Mouse (Mus musculus) myocyte (in vitro differentiated cells): Measurements from ENCODE around the gene Fam228a. TPM values are rescaled to one million over a fixed set of nuclear protein-coding genes. Genes with fewer than 3 reads are reported as not detected.

ENCODE experiments used
- H3K27me3 ChIP-seq: one replicate; pipeline ENCODE4 v1.6.1; 2011; ENCODE audit not compliant: control insufficient read depth, insufficient read depth, insufficient read length
- H3K36me3 ChIP-seq: one replicate; pipeline ENCODE4 v1.6.1; 2011; ENCODE audit not compliant: control insufficient read depth, insufficient read depth
- H3K4me2 ChIP-seq: one replicate; pipeline ENCODE4 v1.6.1; 2011; ENCODE audit warnings: low read depth, control low read depth
- H3K4me3 ChIP-seq: one replicate; pipeline ENCODE4 v1.5.1; 2011; ENCODE audit warnings: mild to moderate bottlenecking, control low read depth, moderate library complexity
- H3K79me2 ChIP-seq: one replicate; pipeline ENCODE4 v1.6.1; 2011; ENCODE audit not compliant: control insufficient read depth, insufficient read depth
- H3ac ChIP-seq: one replicate; pipeline ENCODE4 v1.6.1; 2011; ENCODE audit not compliant: control insufficient read depth, insufficient read length
- CEBPB ChIP-seq: IDR thresholded peaks from 2 replicates; pipeline ENCODE4 v1.6.1; 2011; ENCODE audit warnings: mild to moderate bottlenecking, moderate library complexity; ENCODE audit not compliant: poor library complexity, insufficient read depth, severe bottlenecking
- E2F4 ChIP-seq: IDR thresholded peaks from one replicate; pipeline ENCODE4 v1.6.1; 2011; ENCODE audit warnings: mild to moderate bottlenecking, control low read depth, moderate library complexity; ENCODE audit not compliant: insufficient read depth
- MAX ChIP-seq: IDR thresholded peaks from one replicate; pipeline ENCODE4 v1.6.1; 2011; ENCODE audit warnings: low read depth, mild to moderate bottlenecking, control low read depth
- MYOD1 ChIP-seq, 3 experiments: IDR thresholded peaks; one replicate each; pipeline ENCODE4 v1.6.1; 2011; ENCODE audit warnings: control low read depth in 2 of 3, low read depth in 2 of 3, mild to moderate bottlenecking in 2 of 3, moderate library complexity in 1 of 3; ENCODE audit not compliant: insufficient read length in 2 of 3, control insufficient read depth in 1 of 3
- MYOG ChIP-seq, 3 experiments: IDR thresholded peaks; one replicate each; pipeline ENCODE4 v1.6.1; 2011; ENCODE audit warnings: control low read depth in 2 of 3, low read depth in 2 of 3, mild to moderate bottlenecking in 2 of 3; ENCODE audit not compliant: insufficient read length in 2 of 3, control insufficient read depth in 1 of 3, insufficient read depth in 1 of 3
- POLR2A ChIP-seq: IDR thresholded peaks from one replicate; pipeline ENCODE4 v1.6.1; 2011; ENCODE audit warnings: low read depth, mild to moderate bottlenecking, control low read depth, moderate library complexity; ENCODE audit not compliant: insufficient read length
- POLR2AphosphoS2 ChIP-seq: IDR thresholded peaks from one replicate; pipeline ENCODE4 v1.6.1; 2011; ENCODE audit warnings: low read depth, control low read depth; ENCODE audit not compliant: insufficient read length
- REST ChIP-seq: IDR thresholded peaks from one replicate; pipeline ENCODE4 v1.6.1; 2011; ENCODE audit warnings: mild to moderate bottlenecking, control low read depth, moderate library complexity; ENCODE audit not compliant: insufficient read depth, insufficient read length
- SRF ChIP-seq: IDR thresholded peaks from one replicate; pipeline ENCODE4 v1.6.1; 2011; ENCODE audit warnings: low read depth; ENCODE audit not compliant: control insufficient read depth, insufficient read length
- TCF12 ChIP-seq: IDR thresholded peaks from one replicate; pipeline ENCODE4 v1.6.1; 2011; ENCODE audit warnings: mild to moderate bottlenecking, control low read depth; ENCODE audit not compliant: poor library complexity, insufficient read depth, severe bottlenecking
- TCF3 ChIP-seq: IDR thresholded peaks from one replicate; pipeline ENCODE4 v1.6.1; 2011; ENCODE audit warnings: low read depth, control low read depth; ENCODE audit not compliant: insufficient read length
- USF1 ChIP-seq: IDR thresholded peaks from one replicate; pipeline ENCODE4 v1.6.1; 2011; ENCODE audit warnings: low read depth, mild to moderate bottlenecking, control low read depth, moderate library complexity
- polyA plus RNA-seq: library from polyadenylated mRNA; unstranded; fragments of >200 nt; fragmentation: generic; extraction: Trizol; gene quantifications from one replicate; pipeline ENCODE4 v1.2.1, GENCODE M21; 2012; ENCODE audit warnings: missing spikeins

Fam228a gene
- polyA plus RNA-seq, 1 experiment, result not detected

DNA sequence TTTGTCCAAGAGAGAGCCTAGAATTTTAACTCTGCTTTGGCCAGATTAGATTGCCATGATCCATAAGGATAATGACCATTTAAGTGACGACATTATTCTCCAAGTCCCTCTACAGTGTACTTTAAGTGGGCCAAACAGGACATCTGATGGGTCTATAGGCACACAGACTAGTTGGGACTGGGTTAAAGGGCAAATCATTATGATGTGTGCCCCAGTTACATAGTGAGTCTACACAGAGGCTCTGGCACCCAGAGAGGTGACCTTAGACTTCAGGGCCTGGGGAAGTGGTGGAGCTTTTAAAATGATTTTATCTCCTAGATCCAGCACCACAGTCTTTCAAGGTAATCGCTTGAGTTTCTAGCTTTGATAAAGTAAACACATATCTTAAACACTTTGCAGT lies 42.0 kb upstream of the Fam228a start:
- no peaks in the 10 kb centered on the region for H3K36me3 ChIP-seq

DNA sequence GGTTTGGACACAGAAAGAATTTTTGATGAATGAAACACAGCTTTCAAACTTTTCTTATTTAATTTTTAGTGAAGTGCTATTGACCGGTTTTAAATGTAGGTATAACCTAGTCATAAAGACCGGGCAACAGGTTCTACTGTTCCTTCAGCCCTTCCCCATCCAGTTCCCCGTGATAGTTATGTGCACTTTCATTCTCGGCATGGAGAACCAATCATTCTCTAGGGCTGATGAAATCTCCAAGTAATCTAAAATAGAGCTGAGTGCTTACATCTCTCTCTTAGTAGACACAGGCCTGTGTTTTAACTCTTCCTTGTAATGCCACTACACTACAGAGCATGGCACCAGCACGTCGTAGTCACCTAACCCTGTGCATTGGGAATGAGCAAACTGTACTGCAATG lies 39.5 kb upstream of the Fam228a start:
- Histone ChIP-seq H3K4me2 (peak overlapping the region; percentile 12), H3K27me3 (no peaks in the 10 kb centered on the region), H3K79me2 (no peaks in the 10 kb centered on the region), H3K36me3 (no peaks in the 10 kb centered on the region), H3ac (no peak overlapping the region), H3K4me3 (no peak overlapping the region)
- peak; percentile 70; the same call in 1 of the 2 replicates for TF ChIP-seq CEBPB
- no peak for TF ChIP-seq POLR2A

More for the DNA sequence above, 42.0 kb upstream of the Fam228a start:
- TF ChIP-seq POLR2AphosphoS2 (no peak), TCF12 (no peak), MYOD1 (IDR thresholded peaks at IDR 0.05; ENCODE audit: control insufficient read depth in 1 of 3, insufficient read length in 2 of 3, low read depth in 2 of 3) (no peak), TCF3 (no peak), MYOG (IDR thresholded peaks at IDR 0.05; ENCODE audit: control insufficient read depth in 1 of 3, insufficient read depth in 1 of 3, insufficient read length in 2 of 3, low read depth in 2 of 3) (no peak), CEBPB (no peak), MAX (no peak), REST (no peak), SRF (no peak), POLR2A (no peak), E2F4 (no peak), USF1 (no peak)
- no peak overlapping the region for H3ac ChIP-seq
- H3K4me2 ChIP-seq, result no peak overlapping the region
- H3K79me2 ChIP-seq, result no peaks in the 10 kb centered on the region
- no peaks in the 10 kb centered on the region for H3K27me3 ChIP-seq
- no peak overlapping the region for H3K4me3 ChIP-seq

DNA sequence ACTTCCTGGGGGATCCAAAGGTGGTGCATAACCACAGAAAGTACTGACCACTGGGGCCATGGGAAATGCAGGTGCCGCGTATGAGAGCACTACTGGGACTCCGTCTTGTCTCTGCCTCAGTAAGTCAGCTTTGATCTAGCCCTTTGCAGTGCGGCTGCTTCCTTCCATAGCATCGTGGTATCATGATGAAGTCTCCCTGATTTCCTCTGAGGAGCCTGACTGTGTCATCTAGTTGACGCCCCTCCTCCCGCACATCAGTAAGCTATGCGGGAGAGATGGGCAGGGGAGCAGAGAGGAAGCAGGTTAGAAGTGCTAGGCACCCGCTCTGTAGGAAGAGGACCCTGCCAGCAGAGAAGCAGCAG lies 37.3 kb upstream of the Fam228a start:
- Histone ChIP-seq H3ac (no peak overlapping the region), H3K27me3 (no peaks in the 10 kb centered on the region), H3K4me3 (no peak overlapping the region), H3K36me3 (no peaks in the 10 kb centered on the region), H3K4me2 (no peak overlapping the region), H3K79me2 (no peaks in the 10 kb centered on the region)
- TF ChIP-seq TCF12 (no peak), E2F4 (no peak), MYOD1 (IDR thresholded peaks at IDR 0.05; ENCODE audit: control insufficient read depth in 1 of 3, insufficient read length in 2 of 3, low read depth in 2 of 3) (no peak), POLR2AphosphoS2 (no peak), MAX (no peak), MYOG (IDR thresholded peaks at IDR 0.05; ENCODE audit: control insufficient read depth in 1 of 3, insufficient read depth in 1 of 3, insufficient read length in 2 of 3, low read depth in 2 of 3) (no peak), POLR2A (no peak), REST (no peak), SRF (no peak)

DNA sequence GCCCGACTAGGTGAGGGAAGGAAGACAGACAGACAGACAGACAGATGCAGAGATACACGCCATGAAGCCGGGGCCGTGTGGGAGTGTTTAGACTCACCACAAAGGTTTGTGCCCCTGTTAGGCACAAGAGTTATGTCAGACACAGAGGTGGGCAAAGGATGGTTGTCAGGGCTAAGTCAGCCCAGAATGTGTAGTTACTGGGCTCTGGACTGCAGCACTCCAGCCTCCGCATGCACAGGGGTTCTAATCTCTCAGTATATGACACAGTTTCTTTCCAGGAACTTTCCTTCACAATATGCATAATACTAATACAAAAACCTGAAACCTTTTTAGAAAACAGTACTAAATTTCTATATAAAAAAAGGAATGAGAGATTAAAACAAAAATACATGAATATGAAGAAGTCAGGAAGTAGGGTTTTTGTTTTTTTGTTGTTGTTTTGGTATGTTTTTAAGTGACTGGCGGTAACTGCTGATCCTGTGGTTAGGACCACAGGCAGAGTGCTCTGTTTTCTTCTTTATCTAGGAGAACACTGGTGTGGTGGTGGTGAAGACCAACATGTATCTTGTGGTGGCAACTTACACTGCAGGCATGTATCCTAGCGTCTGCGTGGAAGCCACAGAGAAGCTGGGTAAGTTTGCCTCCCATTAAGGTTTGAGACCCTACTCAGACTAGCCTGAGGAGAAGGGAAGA lies 36.8 kb upstream of the Fam228a start:
- Histone ChIP-seq H3ac (no peak overlapping the region), H3K27me3 (no peaks in the 10 kb centered on the region), H3K36me3 (no peaks in the 10 kb centered on the region)

DNA sequence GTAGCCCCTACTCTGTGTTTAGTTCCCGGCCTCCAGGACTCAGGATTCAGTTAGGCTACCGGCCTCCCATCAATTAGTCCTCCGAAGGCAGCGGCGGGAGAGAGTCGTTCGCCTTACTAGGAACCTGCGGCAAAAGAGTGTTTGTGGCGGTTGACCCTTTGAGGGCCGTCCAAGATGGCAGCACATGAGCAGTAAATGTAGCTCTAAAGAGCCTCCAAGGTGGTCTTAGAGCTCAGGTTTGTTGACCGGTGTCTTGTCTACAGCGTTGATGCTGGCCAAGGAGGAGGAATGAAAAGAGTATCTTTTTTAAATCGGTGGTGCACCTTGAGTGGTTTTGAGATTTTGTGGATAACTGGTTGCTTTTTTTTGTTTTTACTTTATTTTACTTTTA lies 31.1 kb upstream of the Fam228a start:
- peak overlapping the region; percentile 23 for H3K4me3 ChIP-seq
- TF ChIP-seq TCF3 (no peak), USF1 (no peak), TCF12 (no peak), SRF (no peak), E2F4 (no peak), POLR2AphosphoS2 (no peak), REST (no peak), MAX (no peak), MYOG (IDR thresholded peaks at IDR 0.05; ENCODE audit: control insufficient read depth in 1 of 3, insufficient read depth in 1 of 3, insufficient read length in 2 of 3, low read depth in 2 of 3) (no peak), CEBPB (no peak), POLR2A (no peak), MYOD1 (IDR thresholded peaks at IDR 0.05; ENCODE audit: control insufficient read depth in 1 of 3, insufficient read length in 2 of 3, low read depth in 2 of 3) (no peak)

More for the DNA sequence above, 36.8 kb upstream of the Fam228a start:
- no peaks in the 10 kb centered on the region for H3K79me2 ChIP-seq
- no peak for TF ChIP-seq POLR2A
- H3K4me2 ChIP-seq, result no peak overlapping the region
- H3K4me3 ChIP-seq, result no peak overlapping the region

More for the DNA sequence above, 31.1 kb upstream of the Fam228a start:
- no peaks in the 10 kb centered on the region for H3K79me2 ChIP-seq
- no peaks in the 10 kb centered on the region for H3K27me3 ChIP-seq
- H3K4me2 ChIP-seq, result peak overlapping the region; percentile 71
- no peaks in the 10 kb centered on the region for H3K36me3 ChIP-seq
- H3ac ChIP-seq, result peak overlapping the region; percentile 5
